Mouse (Mus musculus) bone marrow, adult 2 months (tissue): ENCODE measurements around the gene Cdyl.

Experiments used
- CTCF ChIP-seq: fragments of 200-500 bp; IDR thresholded peaks from 2 replicates; pipeline ENCODE4 v1.5.1; 2011; ENCODE audit warnings: low read length, control low read depth; ENCODE audit not compliant: control insufficient read depth, insufficient read depth
- POLR2A ChIP-seq: fragments of 200-500 bp; IDR thresholded peaks from 2 replicates; pipeline ENCODE4 v1.6.1; 2011; ENCODE audit warnings: low read depth, mild to moderate bottlenecking, control low read depth, low read length, borderline replicate concordance; ENCODE audit not compliant: control insufficient read depth

GRCm38 (mm10) chr13:35659406-35659985, at the start of gene Cdyl:
- TF ChIP-seq CTCF = no peak
- TF ChIP-seq POLR2A = no peak
